Mouse (Mus musculus) megakaryocyte, embryonic 14.5 days (primary cell): ENCODE measurements around the gene Bcar3.

Source experiments
- FLI1 ChIP-seq: IDR thresholded peaks from 2 replicates; pipeline ENCODE4 v1.6.1; 2012; ENCODE audit warnings: low read length, inconsistent platforms, mixed read lengths
- GATA1 ChIP-seq: IDR thresholded peaks from 3 replicates; pipeline ENCODE4 v1.6.1; 2012; ENCODE audit warnings: mixed read lengths, low read length, inconsistent platforms, borderline replicate concordance

DNA sequence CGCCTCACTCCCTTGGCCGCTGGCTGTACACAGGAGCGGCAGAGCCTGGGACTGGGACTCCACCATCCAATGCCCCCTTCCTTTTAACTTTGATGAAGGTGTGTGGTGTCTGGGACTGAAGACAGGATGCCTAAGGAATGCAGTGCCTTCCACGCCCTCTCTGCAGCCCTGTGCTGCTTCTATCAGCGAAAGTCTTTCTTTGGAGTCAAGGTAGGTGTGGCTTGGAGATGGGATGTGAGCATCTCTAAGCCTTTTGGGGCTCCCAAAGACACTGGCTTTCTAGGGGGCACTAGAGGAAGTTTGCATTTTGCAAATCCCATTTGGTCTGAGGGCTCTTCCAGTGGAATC, 189.8 kb downstream of the Bcar3 start:
- TF ChIP-seq GATA1, result no peak
- no peak for TF ChIP-seq FLI1
